In the genomic region with DNA sequence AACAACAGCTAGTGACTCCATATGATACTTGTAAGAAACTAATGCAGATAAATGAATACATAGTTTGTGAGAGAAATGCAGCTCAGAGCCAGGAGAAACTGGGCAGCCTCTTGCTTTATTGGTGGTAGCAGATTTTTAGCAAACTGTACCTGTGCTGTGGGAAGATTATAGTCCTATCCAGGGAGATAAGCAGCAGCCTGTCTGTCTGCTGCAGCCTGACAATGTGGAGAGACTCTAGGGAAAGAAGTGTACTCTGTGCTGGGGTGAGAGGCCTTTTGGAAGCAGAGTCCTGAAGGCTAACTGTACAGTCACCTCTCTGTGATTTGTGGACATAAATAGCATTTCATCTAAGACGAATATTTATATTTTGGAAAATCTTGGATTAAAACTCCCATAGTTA, we compare ENCODE assay signal across 27 mouse cellular contexts. TPM values are rescaled to one million over a fixed set of nuclear protein-coding genes. Genes with fewer than 3 reads are reported as not detected.
DNase-seq lines count a peak whose midpoint lies in the region; ATAC-seq and TF ChIP-seq lines count a peak whose summit lies in the region.
"Had no signal": no experiment of that assay in that cellular context is flagged by ENCODE, and none has a peak within 500 bp of the region (broad histone marks: within the 10 kb centered on the region; RNA-seq: fewer than 3 reads in every experiment).

No protein-coding gene starts in this region.

- peaks cover 29% of the 10 kb centered on the region for H3K4me1 ChIP-seq in heart, embryonic 12.5 days (replicated peaks)
- peaks cover 69% of the 10 kb centered on the region for H3K4me1 ChIP-seq in liver, embryonic 12.5 days
- H3K4me1 ChIP-seq: hindbrain, embryonic 10.5 days; intestine, embryonic 15.5 days; limb, embryonic 12.5 days; lung, embryonic 15.5 days had no signal

- peak overlapping the region; percentile 47 for H3K27ac ChIP-seq in heart, embryonic 12.5 days (ENCODE audit: poor library complexity, severe bottlenecking)
- H3K27ac ChIP-seq in layer of hippocampus, adult 2 months, result peak overlapping the region; percentile 36; the same call in 1 of the 2 replicates
- H3K27ac ChIP-seq in liver, embryonic 12.5 days, result no peak overlapping the region
- H3K27ac ChIP-seq: embryonic facial prominence, embryonic 13.5 days; forebrain, embryonic 15.5 days; hindbrain, embryonic 10.5 days; intestine, embryonic 15.5 days; limb, embryonic 12.5 days; lung, embryonic 15.5 days; midbrain, embryonic 12.5 days had no signal

- no peak for TF ChIP-seq CTCF in layer of hippocampus, adult 2 months (conservative IDR thresholded peaks at IDR 0.05)

- no peak overlapping the region for H3K4me2 ChIP-seq in heart, embryonic 12.5 days
- peak overlapping the region; percentile 26; the same call in 1 of the 2 replicates for H3K4me2 ChIP-seq in liver, embryonic 12.5 days
- H3K4me2 ChIP-seq: embryonic facial prominence, embryonic 13.5 days; forebrain, embryonic 15.5 days; heart, embryonic 11.5 days; intestine, embryonic 15.5 days; limb, embryonic 12.5 days; lung, embryonic 15.5 days; midbrain, embryonic 12.5 days had no signal

- H3K27me3 ChIP-seq in heart, embryonic 12.5 days (replicated peaks), result no peaks in the 10 kb centered on the region
- no peaks in the 10 kb centered on the region for H3K27me3 ChIP-seq in liver, embryonic 12.5 days (replicated peaks)
- H3K27me3 ChIP-seq: embryonic facial prominence, embryonic 13.5 days; forebrain, embryonic 15.5 days; intestine, embryonic 15.5 days; limb, embryonic 12.5 days; lung, embryonic 15.5 days; midbrain, embryonic 12.5 days had no signal

- H3K9ac ChIP-seq in heart, embryonic 12.5 days, result no peak overlapping the region
- no peak overlapping the region for H3K9ac ChIP-seq in liver, embryonic 12.5 days
- H3K9ac ChIP-seq: embryonic facial prominence, embryonic 13.5 days; forebrain, embryonic 15.5 days; intestine, embryonic 15.5 days; limb, embryonic 12.5 days; lung, embryonic 15.5 days; midbrain, embryonic 12.5 days had no signal

- DNase-seq in heart, adult 9 months (ENCODE audit: low spot score in 2 of 2), result no peak
- DNase-seq in layer of hippocampus, adult 2 months (ENCODE audit: low spot score in 2 of 2), result no peak
- DNase-seq in layer of hippocampus, adult 11-12 months (ENCODE audit: low spot score), result no peak
- DNase-seq in frontal cortex, postnatal 10 days (ENCODE audit: low spot score in 2 of 2), result no peak
- DNase-seq: adrenal gland, postnatal 25 days; cerebellum, adult 8-10 months; cerebellum, postnatal 36 days; embryo, embryonic 11 days; gastrocnemius, postnatal 36 days; kidney, adult 9 months; kidney, postnatal 25 days; lung, postnatal 36 days; right cerebral cortex, postnatal 14 days; thymus, postnatal 14 days had no signal

- no peaks in the 10 kb centered on the region for H3K36me3 ChIP-seq in heart, embryonic 12.5 days
- H3K36me3 ChIP-seq in liver, embryonic 12.5 days, result peaks cover 78% of the 10 kb centered on the region
- H3K36me3 ChIP-seq: embryonic facial prominence, embryonic 13.5 days; forebrain, embryonic 15.5 days; hindbrain, embryonic 10.5 days; intestine, embryonic 15.5 days; limb, embryonic 12.5 days; lung, embryonic 15.5 days; midbrain, embryonic 12.5 days had no signal

- H3K4me3 ChIP-seq in heart, embryonic 12.5 days, result no peak overlapping the region
- H3K4me3 ChIP-seq in layer of hippocampus, adult 2 months, result peak overlapping the region; percentile 13
- no peak overlapping the region for H3K4me3 ChIP-seq in liver, embryonic 12.5 days
- H3K4me3 ChIP-seq: embryonic facial prominence, embryonic 13.5 days; forebrain, embryonic 15.5 days; hindbrain, embryonic 10.5 days; intestine, embryonic 15.5 days; limb, embryonic 12.5 days; lung, embryonic 15.5 days; midbrain, embryonic 12.5 days had no signal

- ATAC-seq in heart, embryonic 12.5 days (ENCODE audit: insufficient number of reproducible peaks, low FRiP score), result no peak
- peak; percentile 84 for ATAC-seq in liver, embryonic 12.5 days
- ATAC-seq in megakaryocyte progenitor cell, adult 5-6 weeks (replicated peaks; ENCODE audit: poor library complexity), result peak; percentile 78
- ATAC-seq: CD4-positive, CD25-positive, alpha-beta regulatory T cell, adult 4 months; forebrain, embryonic 15.5 days; hindbrain, embryonic 16.5 days; intestine, embryonic 15.5 days had no signal

- WGBS in heart, embryonic 12.5 days, result 37% methylated on average over 1 of the region's 1 CpGs
- WGBS in liver, embryonic 12.5 days (ENCODE audit: insufficient replicate concordance), result 63% methylated on average over 1 of the region's 1 CpGs

- H3K9me3 ChIP-seq in heart, embryonic 12.5 days (replicated peaks), result no peaks in the 10 kb centered on the region
- H3K9me3 ChIP-seq in liver, embryonic 12.5 days (replicated peaks), result no peaks in the 10 kb centered on the region
- H3K9me3 ChIP-seq: embryonic facial prominence, embryonic 13.5 days; forebrain, embryonic 15.5 days; hindbrain, embryonic 10.5 days; intestine, embryonic 15.5 days; limb, embryonic 12.5 days; lung, embryonic 15.5 days; midbrain, embryonic 12.5 days had no signal

RNA-seq across cellular contexts. Expression of a gene that starts 11.7 kb away (rescaled TPM):
- 13.6 and 16.0 TPM in 2 replicates for polyA plus RNA-seq in heart, embryonic 12.5 days (2016; fragmentation: Nextera tagmentation; extraction: Ambion mirVana)
- 100 to 1,000 TPM; 153 to 156 TPM for total RNA-seq in layer of hippocampus, adult 2 months (2021)
- polyA plus RNA-seq in liver, embryonic 12.5 days (2016; fragmentation: Nextera tagmentation; extraction: Ambion mirVana), result 21.5 and 24.7 TPM in 2 replicates
- 9.4 and 15.3 TPM in 2 replicates for total RNA-seq in megakaryocyte progenitor cell, adult 5-6 weeks (2015)
- 7.7 and 8.3 TPM in 2 replicates for total RNA-seq in megakaryocyte progenitor cell, adult 5-6 weeks (2017)

Comparison
In these comparisons a context has a peak if more than half of its experiments do, and no peak if none do; other contexts are left out.
1. RNA of a gene that starts 11.7 kb away (total RNA-seq): 153 to 156 TPM in layer of hippocampus, adult 2 months; 7.7 to 15.3 TPM in megakaryocyte progenitor cell, adult 5-6 weeks; every median in the first group is over 4 times any median in the second.